Mouse (Mus musculus): ENCODE results near the gene Rhbdf1.

The Rhbdf1 gene

DNA sequence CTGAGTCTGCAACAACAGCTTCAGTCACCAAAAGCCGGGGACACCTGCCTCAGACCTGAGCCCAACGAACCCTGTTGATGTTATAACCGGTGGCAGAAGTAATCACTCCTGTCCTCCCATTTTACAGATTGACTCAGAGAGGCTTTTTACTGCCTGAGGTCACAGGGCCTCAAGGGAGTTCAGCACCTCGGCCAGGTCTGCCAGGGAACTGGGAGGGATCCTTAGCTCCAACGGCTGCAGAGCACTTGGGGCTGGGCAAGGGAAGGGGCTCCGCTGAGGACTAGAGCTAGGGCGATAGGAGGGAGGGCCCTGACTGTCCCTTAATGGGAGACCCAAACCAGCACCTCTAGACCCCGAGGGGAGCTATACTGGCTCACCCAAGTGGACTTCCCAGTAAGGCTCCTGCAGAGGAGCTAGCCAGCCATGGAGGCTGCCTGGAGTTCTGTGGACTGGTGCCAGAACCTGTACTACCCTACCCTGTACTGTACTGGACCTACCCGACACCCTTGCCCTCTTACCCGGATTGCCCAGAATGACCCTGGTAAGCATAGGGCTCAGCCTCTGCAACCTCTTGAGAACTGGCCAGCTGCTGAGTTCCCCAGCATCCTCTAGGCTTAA is 1.4 kb downstream of the Rhbdf1 start:
- DNase-seq (ENCODE audit: low read depth) = no peak

DNA sequence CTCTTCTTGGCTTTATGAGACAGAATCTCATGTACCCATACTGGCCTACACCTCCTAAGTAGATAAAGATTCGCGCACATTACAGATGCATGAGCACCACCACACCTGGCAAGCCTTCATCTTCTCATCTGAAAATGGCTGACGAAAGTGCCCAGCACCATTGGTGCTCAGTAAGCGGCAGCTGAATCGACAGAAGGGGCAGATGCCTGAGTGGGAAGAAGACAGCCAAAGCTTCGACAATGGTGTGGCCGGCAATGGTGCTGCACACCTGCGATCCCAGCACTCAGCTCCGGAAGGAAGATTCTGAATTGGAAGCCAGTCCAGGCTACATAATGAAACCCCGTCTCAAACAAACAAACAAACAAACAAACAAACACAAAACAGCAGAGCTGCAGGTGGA is 2.8 kb downstream of the Rhbdf1 start:
- DNase-seq (ENCODE audit: low read depth) = no peak

DNA sequence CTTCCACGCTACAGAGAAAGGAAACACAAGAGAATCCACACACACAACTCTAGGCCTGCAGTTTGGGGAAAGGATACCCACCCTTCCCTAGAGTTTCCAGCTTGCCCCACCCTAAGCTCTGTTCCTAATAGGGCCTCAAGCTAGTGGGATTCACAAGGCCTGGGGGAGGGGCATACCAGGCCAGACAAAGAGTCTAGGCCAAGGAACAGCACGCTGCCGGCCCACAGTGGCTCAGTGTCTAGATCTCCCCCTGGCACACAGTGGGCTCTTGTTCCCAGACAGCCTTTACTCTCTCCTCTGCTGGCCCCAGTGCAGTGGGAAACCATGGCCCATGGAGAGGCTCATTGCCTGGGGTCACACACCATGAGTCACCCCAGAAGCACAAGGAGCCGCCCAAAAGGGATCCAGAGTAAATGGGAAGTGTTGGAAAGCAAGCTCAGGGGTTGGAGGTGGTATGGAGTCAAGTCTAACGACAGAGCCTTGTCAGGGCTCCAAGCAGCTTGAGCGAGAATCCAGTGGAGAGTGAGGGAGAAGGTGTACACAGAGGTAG is 3.5 kb downstream of the Rhbdf1 start:
- no peak for DNase-seq (ENCODE audit: low read depth)

GRCm38 (mm10) chr11:32216851-32217250 is 5.2 kb downstream of the Rhbdf1 start:
- peak; percentile 75 for DNase-seq (ENCODE audit: low read depth)

DNA sequence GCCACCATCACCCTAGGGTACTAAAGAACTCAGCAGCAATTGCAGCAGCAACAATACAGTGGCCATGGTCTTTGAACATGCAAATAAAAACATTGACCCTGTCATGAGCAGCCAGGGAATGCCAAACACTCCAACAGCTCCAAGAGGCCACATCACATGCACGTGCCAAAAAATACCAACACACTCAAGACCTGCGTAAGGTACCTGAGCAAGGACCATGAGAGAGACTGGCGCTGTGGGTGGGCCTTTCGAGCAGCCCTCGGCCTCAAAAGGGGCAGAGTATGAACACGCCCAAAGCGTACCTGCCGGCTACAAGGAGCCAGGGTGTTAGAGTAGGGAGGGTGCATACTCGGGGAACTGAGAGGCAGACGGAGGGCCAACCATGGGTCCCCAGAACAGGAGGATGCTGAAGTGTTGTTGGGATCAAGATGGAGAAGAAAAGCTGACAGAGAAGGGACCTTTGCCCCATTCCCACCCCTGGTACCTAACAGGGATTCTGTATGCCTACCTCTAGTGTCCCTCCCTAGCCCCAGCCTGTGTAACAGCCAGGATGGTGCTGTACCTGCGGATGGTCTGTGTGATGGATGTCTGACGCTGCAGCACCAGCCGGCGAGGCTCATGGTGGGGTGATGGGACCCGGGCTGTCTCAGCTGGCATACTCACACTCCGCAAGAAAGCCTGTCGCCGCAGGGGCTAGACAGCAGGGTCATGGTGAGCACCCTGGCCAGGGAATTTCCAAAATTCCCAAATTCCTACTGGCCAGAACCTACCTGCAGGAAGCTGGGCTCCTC is 6.5 kb downstream of the Rhbdf1 start:
- DNase-seq (ENCODE audit: low read depth) = no peak

DNA sequence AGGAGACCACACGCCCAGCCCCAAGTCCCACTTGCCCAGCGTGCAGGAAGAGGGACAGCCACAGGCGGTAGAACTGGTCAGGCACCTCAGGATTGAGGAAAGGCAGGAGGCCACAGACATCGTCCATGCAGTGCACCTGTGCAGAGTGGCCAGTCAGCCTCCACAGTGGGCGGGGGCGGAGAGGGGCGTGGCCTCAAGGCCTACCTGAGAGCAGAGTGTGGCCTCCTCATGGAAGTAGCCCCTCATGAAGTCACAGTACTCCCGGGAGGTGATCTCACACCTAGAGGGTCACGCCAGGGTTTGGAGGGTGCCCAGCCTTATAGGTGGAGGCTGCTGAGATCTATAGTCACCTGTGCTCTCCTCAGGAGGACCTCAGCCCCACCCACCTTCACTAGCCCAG is 11.5 kb downstream of the Rhbdf1 start:
- no peak for DNase-seq (ENCODE audit: low read depth)

DNA sequence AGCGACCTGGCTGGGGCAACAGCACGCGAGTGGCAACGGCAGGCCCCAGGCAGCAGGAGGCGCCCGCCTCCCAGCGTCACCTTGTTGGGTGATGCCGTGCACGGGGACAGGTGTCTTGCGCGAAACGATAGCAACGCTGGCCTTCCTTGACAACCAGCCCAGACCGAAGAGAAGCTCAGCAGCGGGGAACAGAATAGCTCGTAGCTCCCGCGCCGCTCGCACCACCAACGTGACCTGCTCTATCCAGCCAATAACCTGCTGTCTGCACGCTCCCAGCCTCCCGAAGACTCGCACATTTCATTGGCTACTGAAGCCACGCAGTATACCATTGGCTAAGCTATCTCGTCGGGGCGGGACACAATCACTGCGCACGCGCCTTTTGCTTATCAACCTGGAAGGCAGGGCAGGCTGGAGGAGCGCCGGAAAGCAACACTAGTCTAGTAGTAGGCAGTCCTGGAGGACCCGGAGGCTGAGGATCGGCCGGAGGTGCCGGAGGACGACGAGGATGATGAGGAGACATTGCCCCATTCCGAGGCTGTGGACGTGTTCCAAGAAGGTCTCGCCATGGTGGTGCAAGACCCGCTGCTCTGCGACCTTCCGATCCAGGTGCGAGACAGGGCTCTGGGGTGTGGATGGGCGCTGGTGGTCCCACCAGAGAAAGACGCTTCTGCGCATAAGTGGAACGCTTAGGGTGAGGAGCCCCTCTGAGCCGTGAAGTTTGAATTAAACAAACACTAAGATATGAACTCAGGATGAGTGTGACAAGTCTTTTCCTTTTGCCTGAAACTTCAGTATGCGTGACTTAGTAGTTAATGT is 16.8 kb downstream of the Rhbdf1 start, which contains the start of gene Snrnp25:
Snrnp25 (plus strand) TSS at position 358 of the 816 bp plus-strand sequence.
- peak; percentile 98 for DNase-seq (ENCODE audit: low read depth)

GRCm38 (mm10) chr11:32201922-32202685 is 20.0 kb downstream of the Rhbdf1 start:
- DNase-seq (ENCODE audit: low read depth) = no peak

GRCm38 (mm10) chr11:32200992-32201391 is 21.1 kb downstream of the Rhbdf1 start:
- DNase-seq (ENCODE audit: low read depth) = peak; percentile 33

- DNase-seq (ENCODE audit: low read depth) = no peak
Observed at GRCm38 (mm10) chr11:32200075-32200601, 22.0 kb downstream of the Rhbdf1 start, which contains the start of gene Il9r. Gene Il9r, minus strand, starts transcription at chr11:32200279.

DNA sequence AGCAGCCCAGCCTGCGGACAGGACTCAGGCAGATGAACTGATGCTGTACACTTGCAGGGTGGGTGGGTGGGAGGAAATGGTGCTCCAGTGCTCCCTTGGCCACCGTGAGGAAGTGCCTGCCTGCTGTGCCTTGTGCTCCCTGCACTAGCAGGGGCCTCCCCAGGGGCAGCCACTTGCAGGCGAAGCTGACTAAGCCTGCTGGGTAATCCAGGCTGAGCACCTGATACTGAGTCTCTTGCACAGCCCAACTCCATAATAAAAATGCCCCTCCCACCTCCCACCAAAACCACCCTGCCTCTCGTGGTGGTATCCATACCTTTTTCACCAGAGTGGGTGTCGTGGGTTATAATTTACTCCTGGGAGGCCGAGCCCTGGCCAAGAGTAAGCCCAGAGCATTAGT is 22.9 kb downstream of the Rhbdf1 start:
- no peak for DNase-seq (ENCODE audit: low read depth)

DNA sequence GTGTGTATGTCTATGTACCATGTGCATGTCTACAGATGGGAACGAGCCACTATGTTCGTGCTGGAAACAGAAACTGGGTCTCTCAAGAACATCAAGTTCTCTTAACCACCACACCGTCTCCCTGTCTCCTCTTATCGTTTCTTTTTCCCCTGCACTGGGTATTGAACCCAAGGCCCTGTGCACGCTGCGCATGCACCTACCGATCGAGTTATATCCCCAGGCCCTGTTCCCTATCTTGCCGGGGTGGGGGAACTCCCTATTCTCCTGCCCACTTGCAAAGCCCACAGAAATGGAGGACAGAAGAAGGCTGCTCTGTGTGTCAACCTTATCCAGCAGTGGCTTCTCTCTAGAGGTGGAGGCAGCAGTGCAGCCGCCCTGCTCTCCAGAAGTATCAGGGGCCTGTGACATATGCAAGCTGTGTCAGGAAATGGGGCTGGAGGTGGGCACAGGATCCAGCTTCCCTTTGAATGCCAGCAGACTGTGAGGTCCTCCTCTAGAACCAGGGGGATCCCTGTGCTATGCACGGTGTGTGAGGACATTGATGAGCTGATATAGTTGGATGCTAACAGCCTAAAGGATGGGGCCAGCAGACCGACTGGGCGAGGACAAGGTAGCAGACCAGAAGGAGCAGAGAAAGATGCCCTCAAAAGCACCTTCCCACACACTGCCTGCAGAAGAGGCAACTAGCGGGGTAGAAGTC is 23.7 kb downstream of the Rhbdf1 start:
- no peak for DNase-seq (ENCODE audit: low read depth)

DNA sequence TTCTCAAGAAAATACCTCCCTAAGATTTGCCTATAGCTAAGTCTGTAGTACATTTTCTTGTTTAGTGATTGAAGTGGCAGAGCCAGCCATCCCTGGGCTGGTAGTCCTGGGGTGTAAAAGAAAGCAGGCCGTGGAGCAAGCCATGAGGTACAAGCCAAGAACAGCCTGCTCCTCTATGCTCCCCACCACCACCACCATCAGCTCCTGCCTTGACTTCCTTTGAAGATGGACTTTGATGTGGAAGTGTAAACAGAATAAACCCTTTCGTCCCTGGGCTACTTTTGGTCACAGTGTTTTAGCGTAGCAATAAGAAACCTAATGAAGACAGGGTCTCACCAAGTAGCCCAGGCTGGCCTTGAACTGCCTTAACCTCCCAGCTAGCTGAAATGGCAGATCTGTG is 24.3 kb downstream of the Rhbdf1 start:
- no peak for DNase-seq (ENCODE audit: low read depth)

- DNase-seq (ENCODE audit: low read depth) = no peak
Observed at GRCm38 (mm10) chr11:32196727-32197126, 25.4 kb downstream of the Rhbdf1 start.

GRCm38 (mm10) chr11:32195867-32196540 is 26.1 kb downstream of the Rhbdf1 start:
- peak; percentile 81 for DNase-seq (ENCODE audit: low read depth)

DNA sequence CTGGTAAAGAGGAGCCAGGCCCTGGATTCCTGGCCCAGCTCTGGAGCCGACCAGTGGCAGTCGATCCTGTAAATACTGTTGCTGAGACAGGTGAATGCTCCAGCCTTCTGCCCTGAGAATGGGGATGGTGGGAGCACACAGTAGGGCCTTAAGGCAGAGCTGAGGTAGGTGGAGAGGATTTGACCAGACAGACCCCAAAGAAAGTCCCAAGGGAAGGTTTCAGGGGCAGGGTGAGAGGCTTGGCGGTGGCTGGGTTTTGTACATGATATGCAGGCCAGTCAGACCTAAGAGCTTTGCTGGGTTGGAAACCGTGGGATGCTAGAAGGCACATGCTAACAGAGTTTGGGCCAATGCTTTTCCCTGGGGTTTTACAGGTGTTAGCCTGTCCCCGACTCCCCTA is 27.5 kb downstream of the Rhbdf1 start:
- no peak for DNase-seq (ENCODE audit: low read depth)

DNA sequence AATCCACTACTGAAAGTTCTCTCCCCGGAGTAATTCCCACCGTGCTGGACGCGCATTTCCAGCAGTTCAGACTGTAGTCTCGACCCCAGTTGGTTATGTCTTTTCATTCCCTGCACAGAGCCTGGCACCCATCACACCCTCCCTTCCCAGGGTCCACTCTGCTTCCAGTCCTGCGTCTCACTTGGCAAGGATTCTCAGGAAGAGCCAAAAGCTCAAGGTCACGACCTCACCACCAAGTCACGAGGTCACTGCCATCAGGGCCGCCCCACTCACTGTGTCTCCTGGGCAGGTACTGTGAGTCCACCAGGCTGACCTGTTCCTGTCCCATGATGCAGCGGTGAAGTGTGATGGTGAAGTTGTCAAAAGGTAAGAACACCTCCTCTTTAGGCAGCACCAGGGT is 28.0 kb downstream of the Rhbdf1 start:
- DNase-seq (ENCODE audit: low read depth) = no peak

- DNase-seq (ENCODE audit: low read depth) = no peak
Observed at GRCm38 (mm10) chr11:32193156-32193555, 28.9 kb downstream of the Rhbdf1 start.

- DNase-seq (ENCODE audit: low read depth) = no peak
Observed at GRCm38 (mm10) chr11:32190603-32191110, 31.4 kb downstream of the Rhbdf1 start.

- no peak for DNase-seq (ENCODE audit: low read depth)
Observed at GRCm38 (mm10) chr11:32190119-32190518, 32.0 kb downstream of the Rhbdf1 start.
